Mouse (Mus musculus) forebrain, embryonic 15.5 days (tissue): ENCODE measurements at regions not wholly inside any gene's neighbourhood (a gene's known extent, or its start where the extent isn't known, plus 50 kb on each side); places are given as distances from the start of the nearest gene placed in this dataset.
A peak's percentile ranks its signal among the peaks of the same experiment; 100 is the strongest.
"Not testable (repeated sequence)": the region's sequence is repeated elsewhere in the genome, so short reads cannot be mapped to it uniquely, and the experiment has no call there.

Experiments used
- ATAC-seq: fragments of 200-750 bp; cut with Nextera tagmentation; replicated peaks from 2 replicates; pipeline ENCODE4 v1.8.0; 2017; ENCODE audit warnings: mild to moderate bottlenecking, moderate TSS enrichment, moderate library complexity
- H3K27ac ChIP-seq: fragments of 300-500 bp; sonication (generic); replicated peaks from 2 replicates; pipeline ENCODE4 v1.5.1; 2015; ENCODE audit warnings: mild to moderate bottlenecking, inconsistent platforms
- H3K27me3 ChIP-seq: fragments of 300-500 bp; sonication (generic); 2 replicates; pipeline ENCODE4 v1.6.1; 2015; ENCODE audit warnings: inconsistent platforms
- H3K36me3 ChIP-seq: fragments of 300-500 bp; sonication (generic); 2 replicates; pipeline ENCODE4 v1.6.1; 2015; ENCODE audit warnings: mild to moderate bottlenecking, inconsistent platforms
- H3K4me1 ChIP-seq: fragments of 300-500 bp; sonication (generic); 2 replicates; pipeline ENCODE4 v1.6.1; 2015; ENCODE audit warnings: inconsistent platforms
- H3K4me2 ChIP-seq: fragments of 300-500 bp; sonication (generic); replicated peaks from 2 replicates; pipeline ENCODE4 v1.6.1; 2015; ENCODE audit warnings: mild to moderate bottlenecking, inconsistent platforms
- H3K4me3 ChIP-seq: fragments of 300-500 bp; sonication (generic); 2 replicates; pipeline ENCODE4 v1.5.1; 2015; ENCODE audit warnings: mild to moderate bottlenecking, inconsistent platforms
- H3K9ac ChIP-seq: fragments of 300-500 bp; sonication (generic); replicated peaks from 2 replicates; pipeline ENCODE4 v1.6.1; 2015; ENCODE audit warnings: mild to moderate bottlenecking, inconsistent platforms
- H3K9me3 ChIP-seq: fragments of 300-500 bp; sonication (generic); 2 replicates; pipeline ENCODE4 v1.6.1; 2016; ENCODE audit warnings: inconsistent platforms
- WGBS: fragments of 180-500 bp; shearing (Covaris S2); methylation state at CpG from one replicate; pipeline ENCODE4 v1.1.7; 2015; ENCODE audit warnings: mixed read lengths; 5-methylcytosine and 5-hydroxymethylcytosine counted together

DNA sequence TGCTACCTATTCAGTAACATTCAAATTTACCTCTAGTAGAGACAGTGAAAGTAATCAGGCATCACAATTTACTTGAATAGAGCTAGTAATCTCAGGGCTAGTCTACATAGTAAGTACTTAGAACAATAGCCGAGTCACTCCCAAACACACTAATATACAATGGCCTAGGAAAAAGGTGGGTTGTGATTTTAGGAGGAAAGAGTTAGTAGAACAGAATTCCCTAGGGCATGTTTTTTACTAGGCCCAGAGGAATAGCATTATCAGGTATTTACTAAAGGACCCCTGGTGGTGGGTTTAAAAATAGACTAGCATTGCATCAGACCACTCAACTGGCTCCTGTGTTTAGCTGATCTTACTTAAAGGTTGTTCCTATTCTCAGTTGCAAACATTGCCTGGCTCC lies 535.8 kb downstream of the Mat2b start:
- ATAC-seq, H3K4me1 ChIP-seq, H3K9me3 ChIP-seq, H3K9ac ChIP-seq, H3K27me3 ChIP-seq, H3K36me3 ChIP-seq, H3K27ac ChIP-seq, H3K4me2 ChIP-seq, H3K4me3 ChIP-seq: not testable (repeated sequence)
- 86% methylated on average over 1 of the region's 1 CpGs for WGBS

DNA sequence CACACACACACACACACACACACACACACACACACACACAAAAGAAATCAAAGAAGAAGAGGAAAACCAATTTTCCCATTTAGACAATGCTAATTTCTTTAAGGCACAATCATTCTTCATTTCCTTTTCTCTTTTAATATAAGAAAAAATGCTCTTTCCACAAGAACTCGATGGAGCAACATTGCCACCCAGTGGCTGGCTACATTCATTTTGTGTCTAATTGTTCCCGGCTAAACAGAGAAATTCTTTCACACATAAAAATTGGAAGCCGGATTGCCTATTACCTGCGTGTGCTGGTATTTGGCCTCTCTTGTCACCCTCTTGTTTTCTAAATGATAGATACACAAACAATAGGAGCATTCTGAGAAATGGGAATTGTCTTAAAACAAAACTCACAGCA lies 545.7 kb downstream of the Mat2b start:
- Histone ChIP-seq H3K9me3 (no peaks in the 10 kb centered on the region), H3K27ac (no peak overlapping the region; the same call in 1 of the 2 replicates), H3K9ac (no peak overlapping the region), H3K27me3 (no peaks in the 10 kb centered on the region), H3K4me1 (no peaks in the 10 kb centered on the region), H3K4me3 (no peak overlapping the region), H3K36me3 (no peaks in the 10 kb centered on the region), H3K4me2 (no peak overlapping the region)
- no peak for ATAC-seq
- 9% methylated on average over 4 of the region's 4 CpGs for WGBS

DNA sequence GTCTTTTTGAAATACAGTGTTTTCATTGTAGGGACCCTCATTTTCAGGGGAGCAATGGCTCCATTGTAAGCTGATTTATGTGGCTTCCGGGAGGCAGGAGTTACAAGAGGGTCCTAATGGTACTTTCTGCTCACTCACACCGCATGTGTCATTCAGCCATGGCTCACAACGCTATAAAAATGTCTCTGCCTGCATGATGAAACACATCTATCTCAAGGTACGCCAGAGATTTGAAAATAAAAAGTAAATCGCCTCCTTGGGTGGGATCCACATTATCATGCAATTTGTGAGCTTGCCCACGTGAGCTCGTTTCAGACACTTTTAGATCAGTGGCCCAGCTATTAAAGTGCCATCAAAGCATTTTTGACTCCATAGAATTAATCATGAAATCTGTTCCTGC lies 557.2 kb downstream of the Mat2b start:
- Histone ChIP-seq H3K4me2 (no peak overlapping the region), H3K4me3 (no peak overlapping the region), H3K36me3 (no peaks in the 10 kb centered on the region), H3K27ac (no peak overlapping the region), H3K27me3 (no peaks in the 10 kb centered on the region), H3K4me1 (no peaks in the 10 kb centered on the region), H3K9ac (no peak overlapping the region), H3K9me3 (no peaks in the 10 kb centered on the region)
- ATAC-seq, result no peak
- 66% methylated on average over 7 of the region's 7 CpGs for WGBS

DNA sequence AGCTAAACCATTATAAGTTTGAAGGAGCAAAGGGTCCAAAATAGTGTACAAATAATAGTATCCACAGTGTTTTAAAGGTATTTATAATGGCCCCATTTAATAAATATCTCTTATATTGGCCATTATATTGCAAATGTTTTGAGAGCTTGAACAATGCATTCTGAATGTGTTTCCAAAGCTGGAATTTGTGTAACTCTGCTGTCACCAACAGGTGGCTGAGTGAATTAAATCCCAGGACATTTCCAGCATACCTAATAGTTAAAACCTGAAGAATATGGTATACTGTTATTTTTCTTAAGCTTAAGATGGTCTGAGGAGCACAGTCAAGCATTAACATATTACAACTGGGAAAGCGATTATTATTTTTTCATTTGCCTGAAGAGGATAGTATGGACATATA lies 592.4 kb downstream of the Mat2b start:
- Histone ChIP-seq H3K27ac (no peak overlapping the region), H3K4me2 (no peak overlapping the region), H3K4me3 (no peak overlapping the region), H3K9ac (no peak overlapping the region), H3K9me3 (no peaks in the 10 kb centered on the region), H3K27me3 (no peaks in the 10 kb centered on the region), H3K4me1 (no peaks in the 10 kb centered on the region), H3K36me3 (no peaks in the 10 kb centered on the region)
- no peak for ATAC-seq
- 94% methylated on average over 1 of the region's 1 CpGs for WGBS

DNA sequence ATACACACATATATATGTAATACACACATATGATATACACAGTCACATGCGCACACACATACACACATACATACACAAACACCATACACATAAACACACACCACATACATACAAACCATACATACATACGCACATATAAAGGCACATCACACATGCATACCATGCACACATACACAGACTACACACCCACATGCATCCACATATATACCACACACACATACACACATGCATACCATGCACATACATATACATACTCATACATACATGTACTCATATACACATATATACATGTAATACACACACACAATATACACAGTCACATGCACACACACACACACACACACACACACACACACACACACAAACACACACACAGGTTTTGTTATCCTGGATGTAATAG lies 620.7 kb downstream of the Mat2b start:
- Histone ChIP-seq H3K4me3 (no peak overlapping the region), H3K9ac (no peak overlapping the region), H3K4me2 (no peak overlapping the region), H3K4me1 (no peaks in the 10 kb centered on the region), H3K9me3 (no peaks in the 10 kb centered on the region), H3K27me3 (no peaks in the 10 kb centered on the region), H3K27ac (no peak overlapping the region), H3K36me3 (no peaks in the 10 kb centered on the region)
- ATAC-seq, result no peak
- 97% methylated on average over 2 of the region's 2 CpGs for WGBS

DNA sequence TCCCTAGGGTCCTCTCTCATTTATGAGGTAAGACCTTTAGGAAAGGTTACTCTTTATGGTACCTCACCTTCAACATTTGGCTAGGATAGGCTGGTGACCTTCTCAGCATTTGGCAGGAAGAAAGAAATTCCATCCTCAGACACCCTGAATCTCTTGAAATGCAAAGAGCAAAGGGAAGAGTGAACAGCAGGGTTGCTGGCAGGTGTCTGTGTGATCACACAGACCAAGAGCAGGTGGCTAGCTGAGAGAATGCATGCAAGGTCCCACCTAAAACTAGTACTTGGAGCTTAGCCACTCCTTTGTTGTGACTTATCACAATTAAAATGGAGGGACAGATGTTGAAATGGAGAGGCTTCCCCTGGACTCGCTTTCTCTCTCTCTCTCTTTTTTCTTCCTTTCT lies 644.5 kb downstream of the Mat2b start:
- Histone ChIP-seq H3K27ac (no peak overlapping the region), H3K27me3 (no peaks in the 10 kb centered on the region), H3K4me1 (no peaks in the 10 kb centered on the region), H3K4me3 (no peak overlapping the region), H3K36me3 (no peaks in the 10 kb centered on the region), H3K9ac (no peak overlapping the region), H3K4me2 (no peak overlapping the region), H3K9me3 (no peaks in the 10 kb centered on the region)
- no peak for ATAC-seq
- 68% methylated on average over 1 of the region's 1 CpGs for WGBS

DNA sequence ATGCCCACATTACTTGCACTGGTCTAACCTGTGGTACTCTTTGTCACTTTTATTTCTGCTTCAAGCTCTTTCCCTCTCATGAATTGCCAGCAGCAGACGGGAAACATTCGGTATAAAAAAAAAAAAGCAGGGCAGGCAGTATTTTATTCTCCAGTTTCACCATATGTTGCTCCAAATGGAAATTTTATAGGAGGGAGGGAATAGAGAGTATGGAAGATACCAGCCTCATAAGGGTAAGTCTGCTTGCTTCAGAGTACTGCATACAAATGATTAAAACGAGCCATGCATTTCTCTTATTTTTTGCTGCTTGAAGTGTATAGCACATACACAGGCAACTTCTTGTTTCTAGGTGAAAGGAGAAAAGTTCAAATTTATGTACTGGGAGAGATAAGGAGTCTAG lies 667.5 kb downstream of the Mat2b start:
- Histone ChIP-seq H3K9ac (no peak overlapping the region), H3K9me3 (no peaks in the 10 kb centered on the region), H3K27ac (0 out of 2 replicates have a peak overlapping the region, but pooled peaks have one; percentile 43), H3K27me3 (no peaks in the 10 kb centered on the region), H3K4me2 (no peak overlapping the region), H3K4me3 (no peak overlapping the region), H3K4me1 (0 out of 2 replicates have a peak, but pooled peaks cover 3% of the 10 kb centered on the region), H3K36me3 (no peaks in the 10 kb centered on the region)
- peak; percentile 70 for ATAC-seq
- WGBS, result 71% methylated on average over 3 of the region's 3 CpGs

DNA sequence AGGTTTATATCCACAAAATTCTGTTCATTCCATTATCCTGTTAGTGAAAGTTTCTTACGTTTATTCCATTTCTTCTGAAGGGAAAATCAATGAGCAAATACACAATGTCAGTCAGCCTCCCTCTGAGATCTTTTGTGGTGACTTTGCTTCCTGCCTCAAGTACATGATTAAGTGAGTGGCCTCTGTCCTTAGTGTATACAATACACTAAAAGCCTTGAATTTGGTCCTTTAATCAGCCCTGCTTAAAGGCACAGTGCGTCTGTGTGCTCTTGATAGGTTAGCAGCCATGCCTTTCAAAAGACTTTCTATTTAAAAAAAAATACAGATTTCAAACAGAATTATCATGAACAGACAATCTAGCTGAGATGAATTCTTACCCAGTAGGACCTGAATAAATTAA lies 695.5 kb downstream of the Mat2b start:
- H3K27ac ChIP-seq, result no peak overlapping the region
- 10% methylated on average over 2 of the region's 2 CpGs for WGBS
- no peak overlapping the region for H3K4me2 ChIP-seq
- no peak overlapping the region for H3K4me3 ChIP-seq
- no peaks in the 10 kb centered on the region for H3K27me3 ChIP-seq
- ATAC-seq, result no peak
- H3K9ac ChIP-seq, result no peak overlapping the region
- no peaks in the 10 kb centered on the region for H3K36me3 ChIP-seq
- no peaks in the 10 kb centered on the region for H3K9me3 ChIP-seq
- no peaks in the 10 kb centered on the region for H3K4me1 ChIP-seq

DNA sequence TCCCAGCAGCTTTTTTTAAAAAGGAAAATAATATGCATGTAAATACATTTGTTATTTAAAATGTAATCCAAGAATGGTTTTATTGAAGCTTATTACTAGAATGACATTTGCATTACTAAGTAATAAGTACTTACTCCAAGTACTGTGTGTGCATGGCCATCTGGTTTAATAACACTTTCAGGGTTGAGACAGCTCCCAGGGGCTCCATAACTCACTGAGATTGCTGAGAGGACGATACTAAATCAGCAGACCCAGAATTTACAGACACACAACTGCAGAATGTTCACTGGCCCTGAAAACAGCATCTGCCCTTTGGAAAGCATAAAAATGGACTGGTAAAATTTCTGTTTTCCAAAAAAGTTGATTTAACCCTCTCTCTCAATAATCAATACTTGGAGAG lies 696.4 kb downstream of the Mat2b start:
- WGBS, result 52% methylated on average over 1 of the region's 1 CpGs
- Histone ChIP-seq H3K36me3 (no peaks in the 10 kb centered on the region), H3K9ac (no peak overlapping the region), H3K4me3 (no peak overlapping the region), H3K27ac (no peak overlapping the region), H3K27me3 (no peaks in the 10 kb centered on the region), H3K4me1 (no peaks in the 10 kb centered on the region), H3K4me2 (no peak overlapping the region), H3K9me3 (no peaks in the 10 kb centered on the region)
- ATAC-seq, result no peak

DNA sequence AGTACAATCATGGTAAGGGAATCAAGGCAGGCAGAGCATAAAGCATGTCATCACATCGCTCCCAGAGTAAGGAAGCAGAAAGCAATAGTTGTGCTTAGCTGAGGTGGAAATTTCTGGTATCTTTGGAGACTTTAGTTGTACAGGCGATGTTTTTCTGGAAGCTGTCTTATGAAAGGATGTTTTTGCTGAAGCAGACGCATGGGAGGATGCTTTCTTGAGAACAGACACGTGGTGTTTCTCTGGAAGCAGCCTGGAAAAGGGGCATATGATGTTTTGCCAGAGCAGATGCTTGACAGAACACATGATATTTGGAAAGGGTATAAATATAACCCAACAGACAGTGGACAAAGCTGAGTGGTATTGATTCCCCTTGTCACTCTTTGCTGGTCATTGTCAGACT lies 722.4 kb downstream of the Mat2b start:
- 82% methylated on average over 4 of the region's 4 CpGs for WGBS
- no peak for ATAC-seq
- Histone ChIP-seq H3K4me2 (no peak overlapping the region), H3K4me3 (no peak overlapping the region), H3K9ac (no peak overlapping the region), H3K27ac (no peak overlapping the region), H3K27me3 (no peaks in the 10 kb centered on the region), H3K36me3 (no peaks in the 10 kb centered on the region), H3K9me3 (no peaks in the 10 kb centered on the region), H3K4me1 (no peaks in the 10 kb centered on the region)

DNA sequence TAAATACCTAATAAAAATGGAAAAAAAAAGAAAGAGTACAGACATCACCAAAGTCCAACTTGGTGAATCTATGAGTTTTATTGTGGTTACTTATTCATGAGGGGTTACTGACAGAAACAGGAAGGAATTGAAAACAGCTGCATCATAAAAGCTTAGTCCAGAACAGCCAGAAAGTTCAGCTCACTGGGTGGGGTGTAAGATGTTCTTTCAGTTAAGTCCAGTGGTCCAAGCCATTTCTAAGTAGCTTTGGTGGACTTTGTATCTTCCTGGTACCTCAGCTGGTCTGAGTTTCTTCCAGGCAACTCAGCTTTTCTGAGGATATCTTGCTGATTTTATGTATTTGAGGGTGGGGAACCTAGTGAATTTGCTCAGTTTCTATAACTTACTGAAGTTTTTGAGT lies 731.3 kb downstream of the Mat2b start:
- no peaks in the 10 kb centered on the region for H3K27me3 ChIP-seq
- H3K4me3 ChIP-seq, result no peak overlapping the region
- H3K27ac ChIP-seq, result no peak overlapping the region
- no peak for ATAC-seq
- H3K36me3 ChIP-seq, result no peaks in the 10 kb centered on the region
- H3K4me1 ChIP-seq, result no peaks in the 10 kb centered on the region
- no peak overlapping the region for H3K4me2 ChIP-seq
- H3K9ac ChIP-seq, result no peak overlapping the region
- H3K9me3 ChIP-seq, result no peaks in the 10 kb centered on the region

DNA sequence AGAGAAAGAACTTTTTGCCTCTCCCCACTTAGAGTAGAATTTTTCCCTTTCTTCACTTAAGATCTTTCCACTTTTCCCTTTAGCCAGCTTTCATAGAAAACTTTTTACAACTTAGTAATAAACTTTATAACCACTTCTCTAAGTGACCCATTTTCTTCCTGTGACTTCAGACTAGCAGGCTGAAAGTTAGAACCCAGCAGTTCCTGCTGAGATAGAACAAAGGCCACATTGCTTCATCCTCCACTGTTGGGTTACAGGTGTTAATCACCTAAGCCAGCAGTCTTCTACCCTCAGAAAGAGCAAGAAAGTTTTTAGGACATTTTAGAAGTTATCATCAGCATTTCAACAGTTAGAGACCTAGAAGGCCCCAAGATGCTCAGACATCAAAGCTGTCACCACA lies 740.6 kb downstream of the Mat2b start:
- Histone ChIP-seq H3K36me3 (no peaks in the 10 kb centered on the region), H3K4me1 (no peaks in the 10 kb centered on the region), H3K27ac (no peak overlapping the region), H3K4me3 (no peak overlapping the region), H3K9me3 (no peaks in the 10 kb centered on the region), H3K4me2 (no peak overlapping the region), H3K27me3 (no peaks in the 10 kb centered on the region), H3K9ac (no peak overlapping the region)
- no peak for ATAC-seq

DNA sequence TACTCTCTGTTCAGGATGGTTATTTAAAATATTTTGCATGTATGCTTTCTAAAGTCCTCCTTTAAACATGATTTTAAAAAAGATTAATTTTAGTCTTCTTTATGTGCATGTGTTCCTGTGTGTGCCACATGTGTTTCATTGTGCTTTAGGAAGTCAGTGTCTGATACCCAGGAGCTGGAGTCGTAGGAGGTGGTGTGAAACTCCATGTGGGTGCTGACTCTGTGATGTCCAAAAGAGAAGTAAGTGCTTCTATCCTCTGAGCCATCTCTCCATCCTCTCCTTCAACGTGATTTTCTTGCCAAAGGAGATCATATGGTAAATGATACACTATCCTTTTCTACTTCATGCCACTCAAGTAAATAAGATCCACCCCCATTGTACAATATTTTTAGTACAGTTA lies 750.8 kb downstream of the Mat2b start:
- Histone ChIP-seq H3K4me1 (no peaks in the 10 kb centered on the region), H3K9me3 (no peaks in the 10 kb centered on the region), H3K27ac (no peak overlapping the region), H3K9ac (no peak overlapping the region), H3K4me3 (no peak overlapping the region), H3K4me2 (no peak overlapping the region), H3K36me3 (no peaks in the 10 kb centered on the region), H3K27me3 (no peaks in the 10 kb centered on the region)
- WGBS, result 67% methylated on average over 2 of the region's 2 CpGs
- ATAC-seq, result no peak

DNA sequence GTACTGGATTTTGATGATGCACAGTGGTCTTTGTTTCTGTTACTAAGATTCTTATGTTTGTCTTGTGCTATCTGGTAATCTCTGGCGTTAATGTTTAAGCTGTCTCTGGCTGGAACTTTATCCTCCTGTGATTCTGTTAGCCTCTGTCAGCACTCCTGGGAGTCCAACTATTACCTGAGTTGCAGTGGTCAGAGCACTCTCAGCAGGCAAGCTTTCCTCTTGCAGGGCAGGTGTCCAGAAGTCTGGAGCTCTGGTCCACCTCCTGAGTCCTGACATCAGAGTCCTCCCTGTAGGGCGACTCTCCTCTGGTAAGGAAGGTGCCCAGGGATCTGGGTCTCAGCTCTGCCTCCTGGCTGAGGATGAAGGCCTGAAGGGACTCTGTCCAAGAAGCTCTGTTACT lies 760.8 kb downstream of the Mat2b start:
- 93% methylated on average over 2 of the region's 2 CpGs for WGBS
- no peaks in the 10 kb centered on the region for H3K36me3 ChIP-seq
- no peak overlapping the region for H3K27ac ChIP-seq
- no peak for ATAC-seq
- H3K9me3 ChIP-seq, result no peaks in the 10 kb centered on the region
- no peak overlapping the region for H3K4me2 ChIP-seq
- H3K4me1 ChIP-seq, result no peaks in the 10 kb centered on the region
- H3K27me3 ChIP-seq, result no peaks in the 10 kb centered on the region
- H3K9ac ChIP-seq, result no peak overlapping the region
- H3K4me3 ChIP-seq, result no peak overlapping the region
